Mouse (Mus musculus): ENCODE results near the gene Grin2b. TPM values are rescaled to one million over a fixed set of nuclear protein-coding genes. Genes with fewer than 3 reads are reported as not detected.

Gene Grin2b
- total RNA-seq, 2 experiments from 2014 or later, result 228 TPM

- no peak for DNase-seq (ENCODE audit: low spot score in 2 of 2)
These were observed 64.8 kb downstream of the Grin2b start for GRCm38 (mm10) chr6:136108466-136108865.

GRCm38 (mm10) chr6:136105221-136105620 is 68.1 kb downstream of the Grin2b start:
- no peak for DNase-seq (ENCODE audit: low spot score in 2 of 2)

GRCm38 (mm10) chr6:136100241-136100640 is 73.1 kb downstream of the Grin2b start:
- DNase-seq (ENCODE audit: low spot score in 2 of 2), result no peak

- DNase-seq (ENCODE audit: low spot score in 2 of 2), result no peak
These were observed 77.0 kb downstream of the Grin2b start for GRCm38 (mm10) chr6:136096269-136096668.

- no peak for DNase-seq (ENCODE audit: low spot score in 2 of 2)
These were observed 93.1 kb downstream of the Grin2b start for GRCm38 (mm10) chr6:136079991-136080734.

- DNase-seq (ENCODE audit: low spot score in 2 of 2), result peak in 1 of 2 experiments; percentile 44
These were observed 100.8 kb downstream of the Grin2b start for GRCm38 (mm10) chr6:136072326-136073054.

GRCm38 (mm10) chr6:136070101-136070500 is 103.2 kb downstream of the Grin2b start:
- DNase-seq (ENCODE audit: low spot score in 2 of 2), result no peak

- no peak for DNase-seq (ENCODE audit: low spot score in 2 of 2)
These were observed 120.0 kb downstream of the Grin2b start for GRCm38 (mm10) chr6:136053346-136053745.

- DNase-seq (ENCODE audit: low spot score in 2 of 2), result no peak
These were observed 123.0 kb downstream of the Grin2b start for GRCm38 (mm10) chr6:136050346-136050745.

GRCm38 (mm10) chr6:136048084-136048483 is 125.2 kb downstream of the Grin2b start:
- no peak for DNase-seq (ENCODE audit: low spot score in 2 of 2)

- no peak for DNase-seq (ENCODE audit: low spot score in 2 of 2)
These were observed 127.2 kb downstream of the Grin2b start for GRCm38 (mm10) chr6:136046091-136046490.

GRCm38 (mm10) chr6:136044461-136044860 is 128.8 kb downstream of the Grin2b start:
- DNase-seq (ENCODE audit: low spot score in 2 of 2), result no peak

- DNase-seq (ENCODE audit: low spot score in 2 of 2), result no peak
These were observed 130.9 kb downstream of the Grin2b start for GRCm38 (mm10) chr6:136042375-136042774.

- no peak for DNase-seq (ENCODE audit: low spot score in 2 of 2)
These were observed 131.5 kb downstream of the Grin2b start for GRCm38 (mm10) chr6:136041821-136042220.

GRCm38 (mm10) chr6:136040931-136041330 is 132.4 kb downstream of the Grin2b start:
- DNase-seq (ENCODE audit: low spot score in 2 of 2), result no peak

GRCm38 (mm10) chr6:136029235-136029939 is 143.9 kb downstream of the Grin2b start:
- DNase-seq (ENCODE audit: low spot score in 2 of 2), result no peak

- DNase-seq (ENCODE audit: low spot score in 2 of 2), result no peak
These were observed 146.4 kb downstream of the Grin2b start for GRCm38 (mm10) chr6:136026936-136027335.

GRCm38 (mm10) chr6:136025801-136026200 is 147.5 kb downstream of the Grin2b start:
- DNase-seq (ENCODE audit: low spot score in 2 of 2), result no peak

GRCm38 (mm10) chr6:136020460-136020859 is 152.9 kb downstream of the Grin2b start:
- DNase-seq (ENCODE audit: low spot score in 2 of 2), result no peak

- no peak for DNase-seq (ENCODE audit: low spot score in 2 of 2)
These were observed 154.3 kb downstream of the Grin2b start for GRCm38 (mm10) chr6:136018962-136019361.

GRCm38 (mm10) chr6:136013556-136014380 is 159.5 kb downstream of the Grin2b start:
- no peak for DNase-seq (ENCODE audit: low spot score in 2 of 2)

All from left cerebral cortex, adult 18-20 months (tissue).